Mouse (Mus musculus): ENCODE data around the gene Wnt8b. TPM values are rescaled to one million over a fixed set of nuclear protein-coding genes. Genes with fewer than 3 reads are reported as not detected.

The Wnt8b gene
- total and polyA plus RNA-seq, 3 experiments, result not detected

DNA sequence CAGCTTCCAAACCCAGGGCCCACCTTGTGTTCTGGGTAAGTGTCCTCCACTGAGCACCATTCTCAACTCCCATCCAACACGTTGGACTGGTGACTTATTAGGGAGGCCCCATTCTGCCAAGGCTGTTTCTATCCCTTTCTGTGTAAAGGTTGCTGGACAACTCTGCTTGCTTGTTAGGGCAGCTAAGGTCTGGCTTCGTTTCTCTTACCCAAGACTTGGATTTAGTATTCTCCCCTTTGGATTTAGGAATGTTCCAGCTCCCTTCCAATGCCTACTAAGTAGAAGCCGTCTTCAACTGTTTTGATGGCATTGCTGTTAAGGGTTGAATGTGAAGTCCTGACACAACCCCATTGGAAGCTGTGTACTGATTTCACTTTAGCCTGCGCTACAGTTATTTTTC lies 45.3 kb upstream of the Wnt8b start:
- H3K9me3 ChIP-seq (replicated peaks; ENCODE audit: insufficient read depth, low read length), result no peaks in the 10 kb centered on the region
- TF ChIP-seq POLR2AphosphoS2 (IDR thresholded peaks at IDR 0.05; ENCODE audit: low read length), result no peak
- no peak for TF ChIP-seq ZMIZ1 (IDR thresholded peaks at IDR 0.05; ENCODE audit: low read depth, low read length)
- TF ChIP-seq MEF2A (IDR thresholded peaks at IDR 0.05; ENCODE audit: extremely low read depth, insufficient replicate concordance, low read depth, low read length, poor library complexity, severe bottlenecking), result no peak
- no peak for TF ChIP-seq ZNF384 (IDR thresholded peaks at IDR 0.05; ENCODE audit: low read depth, low read length)
- TF ChIP-seq ZC3H11A (IDR thresholded peaks at IDR 0.05; ENCODE audit: low read depth, low read length), result no peak
- TF ChIP-seq HCFC1 (IDR thresholded peaks at IDR 0.05; ENCODE audit: low read depth, low read length), result no peak
- no peak for TF ChIP-seq ETS1 (IDR thresholded peaks at IDR 0.05; ENCODE audit: low read depth, low read length)
- no peak for TF ChIP-seq SMC3 (IDR thresholded peaks at IDR 0.05; ENCODE audit: low read depth, low read length)
- TF ChIP-seq CHD1 (IDR thresholded peaks at IDR 0.05; ENCODE audit: low read depth, low read length), result no peak
- TF ChIP-seq MAX (IDR thresholded peaks at IDR 0.05; ENCODE audit: low read length), result no peak
- TF ChIP-seq BHLHE40 (IDR thresholded peaks at IDR 0.05; ENCODE audit: borderline replicate concordance, low read depth, low read length), result no peak
- no peak overlapping the region for H3K9ac ChIP-seq (ENCODE audit: control insufficient read depth, low read depth, low read length, poor library complexity, severe bottlenecking)
- no peak overlapping the region for H3K4me3 ChIP-seq (ENCODE audit: control insufficient read depth in 1 of 2, insufficient read depth in 1 of 2, low read depth in 2 of 2, low read length in 2 of 2)
- no peaks in the 10 kb centered on the region for H3K79me2 ChIP-seq (ENCODE audit: control insufficient read depth, insufficient read depth, low read length, poor library complexity)
- no peaks in the 10 kb centered on the region for H3K4me1 ChIP-seq (ENCODE audit: control insufficient read depth in 1 of 2, insufficient read depth in 2 of 2, low read length in 2 of 2)
- H3K36me3 ChIP-seq (ENCODE audit: control insufficient read depth in 1 of 2, insufficient read depth in 2 of 2, low read length in 2 of 2), result no peaks in the 10 kb centered on the region
- H3K27me3 ChIP-seq (ENCODE audit: control insufficient read depth in 1 of 2, insufficient read depth in 2 of 2, low read length in 2 of 2), result peaks cover 24 to 29% of the 10 kb centered on the region in 2 experiments
- DNase-seq (ENCODE audit: low read depth, low spot score), result no peak
- H3K27ac ChIP-seq (ENCODE audit: control insufficient read depth, low read depth, low read length), result no peak overlapping the region

DNA sequence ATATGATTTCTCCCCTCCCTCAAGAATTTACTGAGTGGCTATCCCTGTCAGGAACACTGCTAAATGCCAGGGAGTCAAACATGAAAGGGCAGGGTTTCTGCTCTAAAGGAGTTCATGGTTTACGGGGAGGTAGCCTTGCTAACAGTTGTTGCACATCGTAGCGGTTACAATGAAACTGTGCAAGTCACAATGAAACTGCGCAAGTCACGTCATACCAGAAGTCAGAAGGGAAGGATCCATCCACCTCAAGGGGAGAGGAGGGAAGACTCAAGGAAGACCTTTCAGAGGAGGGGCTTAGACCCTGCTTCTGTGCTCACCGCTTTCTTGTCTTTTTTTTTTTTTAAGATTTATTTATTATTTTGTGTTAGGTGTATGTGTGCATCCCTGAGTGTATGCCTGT lies 38.4 kb upstream of the Wnt8b start:
- no peak overlapping the region for H3K9ac ChIP-seq (ENCODE audit: control insufficient read depth, low read depth, low read length, poor library complexity, severe bottlenecking)
- H3K9me3 ChIP-seq (replicated peaks; ENCODE audit: insufficient read depth, low read length), result no peaks in the 10 kb centered on the region
- H3K36me3 ChIP-seq (ENCODE audit: control insufficient read depth in 1 of 2, insufficient read depth in 2 of 2, low read length in 2 of 2), result no peaks in the 10 kb centered on the region
- DNase-seq (ENCODE audit: low read depth, low spot score), result no peak
- no peak overlapping the region for H3K4me3 ChIP-seq (ENCODE audit: control insufficient read depth in 1 of 2, insufficient read depth in 1 of 2, low read depth in 2 of 2, low read length in 2 of 2)
- no peaks in the 10 kb centered on the region for H3K79me2 ChIP-seq (ENCODE audit: control insufficient read depth, insufficient read depth, low read length, poor library complexity)
- H3K4me1 ChIP-seq (ENCODE audit: control insufficient read depth in 1 of 2, insufficient read depth in 2 of 2, low read length in 2 of 2), result no peaks in the 10 kb centered on the region
- H3K27me3 ChIP-seq (ENCODE audit: control insufficient read depth in 1 of 2, insufficient read depth in 2 of 2, low read length in 2 of 2), result peaks cover 12 to 14% of the 10 kb centered on the region in 2 experiments
- no peak overlapping the region for H3K27ac ChIP-seq (ENCODE audit: control insufficient read depth, low read depth, low read length)
- TF ChIP-seq USF2 (IDR thresholded peaks at IDR 0.05; ENCODE audit: borderline replicate concordance in 1 of 2, insufficient read depth in 1 of 2, low read depth in 1 of 2, low read length in 2 of 2) (no peak), TCF12 (IDR thresholded peaks at IDR 0.05; ENCODE audit: low read depth, low read length) (no peak), CTCF (IDR thresholded peaks at IDR 0.05 in 2 of 3, conservative IDR thresholded peaks at IDR 0.05 in 1 of 3; ENCODE audit: control insufficient read depth in 1 of 3, insufficient read depth in 1 of 3, low read depth in 2 of 3, low read length in 3 of 3, poor library complexity in 1 of 3, severe bottlenecking in 1 of 3) (no peak), MAX (IDR thresholded peaks at IDR 0.05; ENCODE audit: low read length) (no peak), ZMIZ1 (IDR thresholded peaks at IDR 0.05; ENCODE audit: low read depth, low read length) (no peak), ELF1 (IDR thresholded peaks at IDR 0.05; ENCODE audit: low read depth, low read length) (no peak), BHLHE40 (IDR thresholded peaks at IDR 0.05; ENCODE audit: borderline replicate concordance, low read depth, low read length) (no peak), POLR2AphosphoS2 (IDR thresholded peaks at IDR 0.05; ENCODE audit: low read length) (no peak), E2F4 (IDR thresholded peaks at IDR 0.05; ENCODE audit: borderline replicate concordance, low read depth, low read length) (no peak), JUND (IDR thresholded peaks at IDR 0.05; ENCODE audit: low read depth, low read length) (no peak), UBTF (IDR thresholded peaks at IDR 0.05; ENCODE audit: borderline replicate concordance, insufficient read depth, low read depth, low read length) (no peak), NELFE (IDR thresholded peaks at IDR 0.05; ENCODE audit: low read depth, low read length) (no peak)
